Mouse (Mus musculus) limb, embryonic 10.5 days (tissue): ENCODE measurements around the gene Cct4. TPM values are rescaled to one million over a fixed set of nuclear protein-coding genes. Genes with fewer than 3 reads are reported as not detected.

ENCODE experiments used
- DNase-seq: peaks from one replicate; pipeline ENCODE4 v3.0.0-alpha.2; 2017; ENCODE audit warnings: low spot score
- H3K27ac ChIP-seq: fragments of 300-500 bp; sonication (generic); 2 replicates; pipeline ENCODE4 v1.5.1; 2016; ENCODE audit warnings: mild to moderate bottlenecking
- H3K27me3 ChIP-seq: fragments of 300-500 bp; sonication (generic); 2 replicates; pipeline ENCODE4 v1.6.1; 2016; ENCODE audit warnings: low read depth, mild to moderate bottlenecking; ENCODE audit not compliant: poor library complexity, severe bottlenecking
- H3K36me3 ChIP-seq: fragments of 300-500 bp; sonication (generic); 2 replicates; pipeline ENCODE4 v1.6.1; 2016; ENCODE audit warnings: mild to moderate bottlenecking, moderate library complexity
- H3K4me1 ChIP-seq: fragments of 300-500 bp; sonication (generic); 2 replicates; pipeline ENCODE4 v1.6.1; 2016
- H3K4me3 ChIP-seq: fragments of 300-500 bp; sonication (generic); 2 replicates; pipeline ENCODE4 v1.5.1; 2016; ENCODE audit warnings: mild to moderate bottlenecking, moderate library complexity
- H3K9me3 ChIP-seq: fragments of 300-500 bp; sonication (generic); replicated peaks from 2 replicates; pipeline ENCODE4 v1.6.1; 2016; ENCODE audit warnings: mild to moderate bottlenecking
- WGBS: fragments of 180-500 bp; shearing (Covaris S2); methylation state at CpG from one replicate; pipeline ENCODE4 v1.1.7; 2016; 5-methylcytosine and 5-hydroxymethylcytosine counted together
- polyA plus RNA-seq: library from polyadenylated mRNA; unstranded; fragments of >200 nt; fragmentation: Nextera tagmentation; extraction: Ambion mirVana; gene quantifications from 2 replicates; pipeline ENCODE4 v1.2.1, GENCODE M21; 2016

Cct4 gene
- polyA plus RNA-seq, 1 experiment from 2014 or later = 402 TPM

DNA sequence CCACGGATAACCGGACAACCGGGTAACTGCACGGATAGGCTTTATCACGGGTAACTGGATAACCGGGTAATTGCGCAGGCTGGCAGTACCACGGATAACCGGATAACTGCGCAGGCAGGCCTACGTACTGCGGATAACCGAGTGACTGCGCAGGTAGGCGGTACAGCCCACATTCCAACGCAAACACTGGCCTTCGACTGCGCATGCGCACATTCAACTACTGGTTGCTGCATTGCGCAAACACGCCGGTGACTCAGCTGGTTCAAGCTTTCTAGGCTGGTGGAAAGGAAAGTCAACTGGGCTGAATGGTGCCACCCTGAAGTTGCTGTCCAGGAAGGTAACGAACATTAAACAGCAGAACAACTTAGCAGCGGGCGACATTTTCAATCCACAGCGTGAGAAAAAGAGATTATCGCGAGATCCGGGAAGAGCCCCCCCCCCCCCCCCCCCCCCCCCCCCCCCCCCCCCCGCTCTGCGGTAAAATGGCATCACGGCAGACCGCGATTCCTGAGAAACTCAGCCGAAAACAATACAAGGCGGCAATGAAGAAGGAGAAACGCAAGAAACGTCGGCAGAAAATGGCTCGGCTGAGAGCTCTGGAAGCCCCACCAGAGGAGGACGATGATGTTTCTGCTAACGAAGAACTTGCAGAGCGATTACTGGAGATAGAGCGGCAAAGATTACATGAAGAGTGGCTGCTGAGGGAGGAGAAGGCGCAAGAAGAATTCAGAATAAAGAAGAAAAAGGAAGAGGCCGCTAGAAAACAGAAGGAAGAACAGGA, 17.4 kb upstream of the Cct4 start:
- Histone ChIP-seq H3K36me3 (peaks cover 61% of the 10 kb centered on the region), H3K9me3 (peaks cover 17% of the 10 kb centered on the region), H3K4me1 (peaks cover 18% of the 10 kb centered on the region), H3K27me3 (no peaks in the 10 kb centered on the region), H3K4me3 (peak overlapping the region; percentile 61), H3K27ac (peak overlapping the region; percentile 86)
- WGBS = 49% methylated on average over 45 of the region's 46 CpGs
- peak; percentile 79 for DNase-seq

DNA sequence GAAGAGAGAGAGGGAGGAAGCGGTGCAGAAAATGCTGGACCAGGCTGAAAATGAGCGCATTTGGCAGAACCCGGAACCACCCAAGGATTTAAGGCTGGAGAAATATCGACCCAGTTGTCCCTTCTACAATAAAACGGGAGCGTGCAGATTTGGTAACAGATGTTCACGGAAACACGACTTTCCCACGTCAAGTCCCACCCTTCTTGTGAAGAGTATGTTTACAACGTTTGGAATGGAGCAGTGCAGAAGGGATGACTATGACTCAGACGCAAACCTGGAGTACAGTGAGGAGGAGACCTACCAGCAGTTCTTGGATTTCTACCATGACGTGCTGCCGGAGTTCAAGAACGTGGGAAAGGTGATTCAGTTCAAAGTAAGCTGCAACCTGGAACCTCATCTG, 16.7 kb upstream of the Cct4 start:
- Histone ChIP-seq H3K36me3 (peaks cover 66% of the 10 kb centered on the region), H3K27me3 (no peaks in the 10 kb centered on the region), H3K27ac (peak overlapping the region; percentile 79), H3K9me3 (peaks cover 17% of the 10 kb centered on the region), H3K4me1 (peaks cover 18% of the 10 kb centered on the region), H3K4me3 (peak overlapping the region; percentile 61)
- DNase-seq = no peak
- 48% methylated on average over 14 of the region's 14 CpGs for WGBS

DNA sequence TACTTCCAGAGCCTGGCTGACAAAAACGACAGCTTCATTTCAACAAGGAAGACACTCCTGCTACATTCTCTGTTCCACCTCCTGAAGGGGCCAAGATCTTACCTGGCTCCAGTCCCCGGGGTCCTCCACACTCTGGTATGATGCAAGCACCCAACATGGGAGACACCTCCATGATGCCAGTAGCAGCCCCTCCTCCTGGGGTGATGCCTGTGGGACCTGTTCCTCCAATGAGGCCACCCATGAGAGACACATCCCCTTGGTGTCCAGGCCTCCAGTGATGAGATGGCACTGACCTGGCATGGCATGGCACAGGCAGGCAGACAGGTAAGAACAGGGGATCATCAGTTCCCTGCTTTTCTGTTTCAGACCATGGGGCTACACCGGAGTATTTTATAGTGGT, 12.1 kb upstream of the Cct4 start:
- Histone ChIP-seq H3K36me3 (peaks cover 43% of the 10 kb centered on the region), H3K9me3 (peaks cover 2% of the 10 kb centered on the region; the same call in 1 of the 2 replicates), H3K4me1 (peaks cover 26% of the 10 kb centered on the region), H3K27me3 (no peaks in the 10 kb centered on the region), H3K27ac (no peak overlapping the region), H3K4me3 (no peak overlapping the region)
- no peak for DNase-seq
- WGBS = 91% methylated on average over 3 of the region's 3 CpGs

DNA sequence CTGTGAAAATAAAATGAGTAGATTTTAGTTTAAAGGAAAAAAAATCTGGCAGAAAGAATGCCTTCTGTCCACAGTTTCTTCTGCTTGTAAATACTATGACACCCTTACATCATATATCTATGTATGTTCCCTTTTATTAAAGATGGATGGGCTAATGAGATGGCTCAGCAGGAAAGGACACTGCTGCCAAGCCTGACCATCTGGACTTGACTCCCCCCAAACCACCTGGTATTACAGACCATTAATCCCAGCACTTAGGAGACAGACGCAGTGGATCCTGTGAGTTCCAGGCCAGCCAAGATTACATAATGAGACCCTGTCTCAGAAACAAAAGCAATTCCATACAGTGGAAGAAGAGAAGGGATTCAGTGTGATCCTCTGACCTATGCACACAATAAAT, 11.6 kb upstream of the Cct4 start:
- Histone ChIP-seq H3K36me3 (peaks cover 38% of the 10 kb centered on the region), H3K4me3 (no peak overlapping the region), H3K4me1 (peaks cover 26% of the 10 kb centered on the region), H3K27ac (no peak overlapping the region), H3K27me3 (no peaks in the 10 kb centered on the region), H3K9me3 (peaks cover under 1% of the 10 kb centered on the region; the same call in 1 of the 2 replicates)
- no peak for DNase-seq
- WGBS = 63% methylated on average over 1 of the region's 1 CpGs

DNA sequence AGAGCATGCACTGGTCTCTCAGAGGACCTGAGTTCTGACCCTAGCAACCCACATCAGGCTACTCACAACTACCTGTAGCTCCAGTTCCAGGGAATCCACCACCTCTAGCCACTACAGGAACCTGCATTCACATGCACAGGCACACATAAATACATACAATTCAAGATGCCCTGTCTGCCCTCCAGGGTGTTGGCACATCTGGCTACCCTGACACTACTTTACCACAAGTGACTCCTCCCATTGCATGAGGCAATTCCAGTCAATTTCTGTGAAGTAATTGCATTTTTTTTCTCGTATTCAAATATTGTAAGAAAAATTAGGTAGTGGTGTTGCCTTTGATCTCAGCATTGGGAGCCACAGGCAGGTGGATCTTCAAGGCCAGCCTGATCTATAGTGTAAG, 11.1 kb upstream of the Cct4 start:
- Histone ChIP-seq H3K27ac (no peak overlapping the region), H3K36me3 (peaks cover 33% of the 10 kb centered on the region), H3K4me3 (no peak overlapping the region), H3K4me1 (peaks cover 22% of the 10 kb centered on the region), H3K9me3 (no peaks in the 10 kb centered on the region), H3K27me3 (no peaks in the 10 kb centered on the region)
- DNase-seq = no peak
- 79% methylated on average over 1 of the region's 1 CpGs for WGBS

DNA sequence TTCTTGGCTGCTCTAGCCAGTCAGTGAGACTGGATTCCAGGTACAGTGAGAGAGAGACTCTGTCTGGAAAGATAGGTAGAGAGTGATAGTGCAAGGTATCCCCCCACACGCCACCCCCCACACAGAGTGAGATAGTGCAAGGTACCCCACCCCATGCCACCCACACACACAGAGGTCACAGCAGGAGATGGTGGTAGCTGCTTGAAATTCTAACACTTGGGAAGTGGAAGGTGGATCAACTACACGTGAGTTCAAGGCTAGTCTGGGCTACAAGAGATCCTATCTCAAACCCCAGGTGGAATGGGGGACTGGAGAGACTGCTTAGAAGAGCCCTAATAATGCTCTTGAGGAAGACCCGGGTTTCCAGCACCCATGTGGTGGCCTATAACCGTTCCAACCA, 9.3 kb upstream of the Cct4 start:
- Histone ChIP-seq H3K4me3 (peak overlapping the region; percentile 75), H3K9me3 (no peaks in the 10 kb centered on the region), H3K4me1 (peaks cover 11% of the 10 kb centered on the region), H3K36me3 (peaks cover 29% of the 10 kb centered on the region), H3K27ac (peak overlapping the region; percentile 93; the same call in 1 of the 2 replicates), H3K27me3 (no peaks in the 10 kb centered on the region)
- no peak for DNase-seq
- 43% methylated on average over 4 of the region's 4 CpGs for WGBS

DNA sequence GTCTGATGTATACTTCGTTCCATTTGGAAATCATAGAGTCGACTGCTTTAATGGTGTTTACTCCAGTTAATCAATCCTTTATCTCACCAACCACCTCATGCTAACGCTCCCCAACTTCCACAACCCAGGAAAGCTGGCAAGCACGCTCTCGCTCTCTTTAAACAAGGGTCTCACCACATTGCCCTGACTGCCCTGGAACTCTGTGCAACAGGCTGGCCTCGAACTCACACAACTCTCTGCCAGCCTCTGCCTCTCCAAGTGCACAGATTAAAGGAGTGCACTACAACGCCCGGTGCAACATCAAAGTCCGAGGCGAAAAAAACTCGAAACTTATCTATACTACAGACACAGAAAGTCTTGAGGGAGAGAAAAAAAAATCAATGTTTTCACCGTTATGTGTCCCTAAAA, 8.8 kb upstream of the Cct4 start:
- Histone ChIP-seq H3K27me3 (no peaks in the 10 kb centered on the region), H3K4me1 (peaks cover 8% of the 10 kb centered on the region), H3K27ac (peak overlapping the region; percentile 93), H3K4me3 (peak overlapping the region; percentile 75), H3K9me3 (no peaks in the 10 kb centered on the region), H3K36me3 (peaks cover 25% of the 10 kb centered on the region)
- no peak for DNase-seq
- WGBS = 4% methylated on average over 12 of the region's 12 CpGs

DNA sequence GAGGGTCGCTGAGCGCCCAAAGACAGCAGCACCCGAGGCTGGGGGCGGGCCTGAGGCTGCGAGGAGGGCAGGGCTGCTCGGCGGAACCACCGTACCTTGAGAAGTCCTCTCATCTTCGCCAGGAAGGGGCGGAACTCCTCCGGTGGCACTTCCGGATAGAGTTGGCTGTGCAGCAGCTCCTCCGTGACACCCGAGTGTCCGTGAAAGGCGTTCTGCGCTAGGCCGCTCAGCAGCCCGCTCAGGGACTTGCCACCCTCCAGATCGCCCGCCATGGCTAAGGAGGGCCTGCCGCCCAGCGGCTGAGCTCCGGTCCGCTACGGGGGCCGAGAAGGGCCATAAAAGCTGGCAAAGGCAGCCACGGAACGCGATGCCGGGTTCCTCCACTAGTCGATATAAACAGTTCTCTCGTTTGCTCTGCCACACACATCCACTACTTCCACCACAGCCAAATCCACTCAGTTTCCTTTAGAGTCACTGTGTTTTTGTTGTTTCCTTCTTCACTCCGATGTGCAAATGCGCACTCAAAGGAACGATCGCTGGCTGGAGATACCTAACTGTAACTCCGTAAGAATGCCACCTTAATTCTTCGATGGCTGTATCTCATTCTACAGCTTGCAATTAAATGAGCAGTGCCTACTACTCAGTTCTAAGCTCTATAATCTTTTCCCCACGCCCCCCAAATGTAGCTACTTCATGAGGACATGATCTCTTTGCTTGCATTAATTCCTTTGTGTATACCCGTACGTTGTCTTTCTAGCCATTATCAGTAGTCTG, 8.1 kb upstream of the Cct4 start, which contains the start of the genes Gm28048 and Commd1:
TSS of gene Gm28048 (minus strand) at position 107 of the 774 bp plus-strand sequence.
TSS of gene Commd1 (minus strand) at position 399 of the 774 bp plus-strand sequence.
- no peaks in the 10 kb centered on the region for H3K27me3 ChIP-seq
- peaks cover 21% of the 10 kb centered on the region for H3K36me3 ChIP-seq
- peak; percentile 96 for DNase-seq
- WGBS = 5% methylated on average over 42 of the region's 42 CpGs
- no peaks in the 10 kb centered on the region for H3K9me3 ChIP-seq
- H3K4me3 ChIP-seq = peak within 1 kb of the TSS; percentile 75
- peaks cover 8% of the 10 kb centered on the region for H3K4me1 ChIP-seq
- H3K27ac ChIP-seq = peak within 1 kb of the TSS; percentile 93

DNA sequence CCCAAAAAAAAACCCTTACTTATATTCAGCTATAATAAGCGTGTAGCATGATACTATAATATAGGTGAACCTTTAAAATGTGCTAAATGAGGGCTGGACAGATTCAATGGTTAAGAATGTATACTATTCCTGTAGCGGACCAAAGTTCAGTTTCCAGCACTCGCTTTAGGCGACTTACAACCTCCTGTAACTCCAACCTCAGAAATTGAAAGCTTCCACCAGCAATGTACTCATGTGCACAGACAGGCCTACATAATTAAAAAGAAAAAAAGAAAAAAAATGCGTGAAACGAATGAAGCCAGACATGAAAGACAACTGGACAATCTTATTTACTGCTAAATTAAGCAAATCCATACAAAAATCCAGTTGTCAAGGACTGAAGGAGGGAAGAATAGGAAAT, 7.5 kb upstream of the Cct4 start:
- DNase-seq = no peak
- WGBS = 78% methylated on average over 6 of the region's 6 CpGs
- peak overlapping the region; percentile 75; the same call in 1 of the 2 replicates for H3K4me3 ChIP-seq

DNA sequence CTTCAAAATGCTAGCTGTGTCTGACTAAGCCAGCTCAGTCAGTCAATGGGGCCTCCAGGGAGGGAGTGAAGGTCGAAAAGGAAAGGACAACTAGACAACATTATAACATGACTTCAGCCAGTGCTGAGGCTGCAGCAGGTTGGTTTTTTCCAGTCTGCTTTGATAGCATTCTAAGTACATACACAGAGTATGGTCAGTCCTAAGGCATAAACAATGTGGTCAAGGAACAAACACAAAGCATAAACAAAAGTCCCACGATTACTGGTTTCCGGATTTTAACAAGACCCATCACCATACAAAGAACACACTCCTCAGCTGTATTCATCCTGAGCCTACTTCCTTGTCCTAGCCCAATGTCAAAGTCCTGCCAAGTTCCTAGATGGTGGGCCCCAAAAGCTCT, 4.8 kb upstream of the Cct4 start:
- no peak for DNase-seq
- no peak overlapping the region for H3K4me3 ChIP-seq
- WGBS = 88% methylated on average over 3 of the region's 3 CpGs
- H3K4me1 ChIP-seq = peaks cover 8% of the 10 kb centered on the region
- no peaks in the 10 kb centered on the region for H3K27me3 ChIP-seq
- H3K9me3 ChIP-seq = no peaks in the 10 kb centered on the region
- H3K27ac ChIP-seq = no peak overlapping the region
- H3K36me3 ChIP-seq = no peaks in the 10 kb centered on the region

More for the DNA sequence above, 7.5 kb upstream of the Cct4 start:
- Histone ChIP-seq H3K27me3 (no peaks in the 10 kb centered on the region), H3K36me3 (peaks cover 14% of the 10 kb centered on the region), H3K4me1 (peaks cover 8% of the 10 kb centered on the region), H3K27ac (no peak overlapping the region), H3K9me3 (no peaks in the 10 kb centered on the region)

DNA sequence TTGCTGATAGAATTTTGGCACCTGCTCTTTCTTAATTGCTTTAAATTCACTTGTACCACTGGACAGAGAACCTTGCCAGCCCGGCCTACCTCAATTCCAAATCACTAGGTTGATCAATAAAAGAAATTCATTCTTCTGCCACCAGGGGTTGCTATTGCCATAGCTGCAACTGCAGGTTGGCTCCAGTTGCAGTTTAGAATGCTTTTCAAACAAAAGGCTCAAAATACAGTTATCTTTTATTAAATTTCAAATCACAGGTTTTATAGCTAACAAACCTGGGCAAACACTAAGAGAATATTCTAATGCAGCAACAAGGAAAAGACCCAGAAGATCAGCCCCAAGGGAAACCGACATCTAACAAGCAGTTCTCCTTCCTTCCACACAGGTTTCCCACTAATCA, 3.0 kb upstream of the Cct4 start:
- no peaks in the 10 kb centered on the region for H3K27me3 ChIP-seq
- peaks cover 11% of the 10 kb centered on the region for H3K4me1 ChIP-seq
- H3K27ac ChIP-seq = no peak overlapping the region
- 63% methylated on average over 2 of the region's 2 CpGs for WGBS
- peaks cover 4% of the 10 kb centered on the region; the same call in 1 of the 2 replicates for H3K36me3 ChIP-seq
- no peaks in the 10 kb centered on the region for H3K9me3 ChIP-seq
- DNase-seq = no peak
- H3K4me3 ChIP-seq = no peak overlapping the region

DNA sequence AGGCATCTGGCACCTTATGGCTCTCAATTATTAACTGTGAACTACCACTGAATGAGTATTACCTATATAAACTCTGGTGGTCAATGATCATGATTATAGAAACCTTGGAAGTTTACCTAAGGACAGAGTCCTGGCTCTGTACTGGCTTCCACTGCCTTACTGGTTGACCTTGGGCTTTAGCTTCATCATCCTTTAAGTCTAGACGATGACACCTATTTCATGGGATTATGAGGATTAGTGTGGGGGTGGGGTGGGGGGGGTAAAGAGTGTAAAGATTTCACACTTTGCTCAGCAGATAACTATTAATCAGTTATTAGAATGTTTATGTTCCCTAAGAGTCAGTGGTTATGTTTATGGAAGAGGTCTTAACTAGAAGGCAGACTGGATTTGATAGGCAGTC, 533 bp upstream of the Cct4 start:
- DNase-seq = no peak
- Histone ChIP-seq H3K9me3 (no peaks in the 10 kb centered on the region), H3K4me1 (peaks cover 11% of the 10 kb centered on the region), H3K36me3 (peaks cover 26% of the 10 kb centered on the region), H3K4me3 (peak overlapping the region; percentile 96), H3K27me3 (no peaks in the 10 kb centered on the region), H3K27ac (peak overlapping the region; percentile 99; the same call in 1 of the 2 replicates)
- 65% methylated on average over 1 of the region's 1 CpGs for WGBS
